Mouse (Mus musculus): ENCODE data around the gene Ttll7.

DNA sequence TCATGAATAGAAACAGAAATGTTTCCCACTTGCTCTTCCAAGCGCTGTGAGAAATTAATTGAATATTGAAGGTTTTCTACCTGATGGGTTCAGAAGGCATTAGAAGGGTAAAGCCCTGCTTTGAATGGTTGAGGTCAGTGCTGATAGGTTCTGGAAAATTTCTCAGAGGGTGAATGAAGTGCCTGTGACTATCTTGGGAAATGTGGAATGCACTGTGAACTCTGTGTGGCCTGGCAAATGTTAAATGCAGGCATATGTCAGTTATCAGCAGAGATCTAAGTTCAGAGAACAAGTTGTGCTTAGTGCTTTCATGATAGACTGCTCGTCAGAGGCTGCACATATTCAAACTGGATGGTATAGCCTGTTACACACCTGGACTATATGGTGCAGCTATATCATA is 147.0 kb downstream of the Ttll7 start:
- TF ChIP-seq CTCF (IDR thresholded peaks at IDR 0.05; ENCODE audit: low read depth, low read length) = no peak
- TF ChIP-seq POLR2A (IDR thresholded peaks at IDR 0.05; ENCODE audit: borderline replicate concordance, low read depth, low read length) = no peak
